Mouse (Mus musculus) limb, embryonic 11.5 days (tissue): ENCODE results near the gene Eva1a. TPM values are rescaled to one million over a fixed set of nuclear protein-coding genes. Genes with fewer than 3 reads are reported as not detected.

Source experiments
- ATAC-seq: fragments of 200-750 bp; cut with Nextera tagmentation; 2 replicates; pipeline ENCODE4 v1.8.0; 2017; ENCODE audit warnings: low read depth; ENCODE audit not compliant: insufficient number of reproducible peaks, low FRiP score, low TSS enrichment
- DNase-seq: peaks from one replicate; pipeline ENCODE4 v3.0.0-alpha.2; 2015; ENCODE audit warnings: low spot score
- H3K27ac ChIP-seq: fragments of 300-500 bp; sonication (generic); replicated peaks from 2 replicates; pipeline ENCODE4 v1.5.1; 2014; ENCODE audit warnings: low read depth, mild to moderate bottlenecking, low read length
- H3K27me3 ChIP-seq: fragments of 300-500 bp; sonication (generic); 2 replicates; pipeline ENCODE4 v1.6.1; 2014; ENCODE audit warnings: mild to moderate bottlenecking, low read length, mixed read lengths; ENCODE audit not compliant: control insufficient read depth, insufficient read depth
- H3K36me3 ChIP-seq: fragments of 300-500 bp; sonication (generic); 2 replicates; pipeline ENCODE4 v1.6.1; 2014; ENCODE audit warnings: mild to moderate bottlenecking, low read length, moderate library complexity, mixed read lengths; ENCODE audit not compliant: control insufficient read depth, insufficient read depth
- H3K4me1 ChIP-seq: fragments of 300-500 bp; sonication (generic); 2 replicates; pipeline ENCODE4 v1.6.1; 2014; ENCODE audit warnings: low read length, mixed read lengths; ENCODE audit not compliant: control insufficient read depth, insufficient read depth
- H3K4me2 ChIP-seq: fragments of 300-500 bp; sonication (generic); 2 replicates; pipeline ENCODE4 v1.6.1; 2014; ENCODE audit warnings: low read depth, mild to moderate bottlenecking, moderate library complexity; ENCODE audit not compliant: severe bottlenecking
- H3K4me3 ChIP-seq: fragments of 300-500 bp; sonication (generic); 2 replicates; pipeline ENCODE4 v1.5.1; 2014; ENCODE audit warnings: low read depth, low read length
- H3K9ac ChIP-seq: fragments of 300-500 bp; sonication (generic); 2 replicates; pipeline ENCODE4 v1.6.1; 2014; ENCODE audit warnings: mild to moderate bottlenecking, low read length
- H3K9me3 ChIP-seq: fragments of 300-500 bp; sonication (generic); 2 replicates; pipeline ENCODE4 v1.6.1; 2016; ENCODE audit warnings: low read length; ENCODE audit not compliant: control insufficient read depth
- WGBS: fragments of 180-500 bp; shearing (Covaris S2); extraction: QIAGEN DNeasy Blood & Tissue Kit; methylation state at CpG from one replicate; pipeline ENCODE4 v1.1.7; 2014; 5-methylcytosine and 5-hydroxymethylcytosine counted together
- polyA plus RNA-seq: library from polyadenylated mRNA; unstranded; fragments of >200 nt; fragmentation: Nextera tagmentation; extraction: Ambion mirVana; gene quantifications from 2 replicates; pipeline ENCODE4 v1.2.1, GENCODE M21; 2014

Eva1a gene
- polyA plus RNA-seq, 1 experiment from 2014 or later, result 19.7 TPM

DNA sequence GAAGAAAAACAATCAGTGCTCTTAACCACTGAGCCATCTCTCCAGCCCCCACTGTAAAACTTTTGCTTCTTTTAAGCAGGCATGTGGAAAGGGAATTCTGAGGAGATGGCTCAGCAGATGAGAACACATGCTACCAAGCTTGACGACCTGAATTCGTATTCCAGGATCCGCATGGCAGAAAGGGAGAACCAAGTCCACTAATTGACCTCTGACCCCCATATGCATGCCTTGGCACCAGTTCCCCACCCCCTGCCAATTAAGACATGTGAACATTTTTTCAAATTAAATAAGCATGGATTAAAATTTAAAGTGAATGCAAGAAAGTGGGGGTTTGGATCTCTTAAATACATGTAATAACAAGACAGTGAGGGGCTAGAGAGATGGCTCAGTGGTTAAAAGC lies 32.7 kb downstream of the Eva1a start:
- Histone ChIP-seq H3K27me3 (no peaks in the 10 kb centered on the region), H3K27ac (no peak overlapping the region), H3K36me3 (no peaks in the 10 kb centered on the region), H3K4me1 (no peaks in the 10 kb centered on the region), H3K9ac (no peak overlapping the region), H3K4me3 (no peak overlapping the region), H3K9me3 (no peaks in the 10 kb centered on the region), H3K4me2 (no peak overlapping the region)
- 88% methylated on average over 3 of the region's 3 CpGs for WGBS
- no peak for ATAC-seq
- no peak for DNase-seq

DNA sequence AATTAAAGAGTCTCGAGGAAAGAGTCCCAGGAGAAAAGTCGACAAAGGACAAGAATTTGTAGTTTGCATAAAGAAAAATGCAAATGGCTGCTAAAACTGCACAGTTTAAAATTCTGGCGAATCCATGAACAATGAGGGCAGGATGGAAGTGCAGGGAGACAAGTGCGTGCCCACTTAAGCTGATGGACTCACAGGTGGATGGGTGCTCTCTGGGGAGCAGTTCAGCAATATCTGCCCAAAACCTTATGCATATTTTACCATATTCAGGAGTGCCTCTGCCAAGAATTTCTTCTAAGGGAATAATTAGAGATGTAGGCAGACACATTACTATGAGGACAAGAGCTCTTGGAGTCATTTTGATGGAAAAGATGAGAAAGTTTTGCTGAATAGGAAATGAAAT lies 35.5 kb downstream of the Eva1a start:
- WGBS, result 91% methylated on average over 4 of the region's 4 CpGs
- H3K27ac ChIP-seq, result no peak overlapping the region
- H3K27me3 ChIP-seq, result no peaks in the 10 kb centered on the region
- no peak overlapping the region for H3K9ac ChIP-seq
- no peaks in the 10 kb centered on the region for H3K36me3 ChIP-seq
- no peak overlapping the region for H3K4me3 ChIP-seq
- no peaks in the 10 kb centered on the region for H3K4me1 ChIP-seq
- no peaks in the 10 kb centered on the region for H3K9me3 ChIP-seq
- ATAC-seq (no peak), DNase-seq (no peak)
- no peak overlapping the region for H3K4me2 ChIP-seq

DNA sequence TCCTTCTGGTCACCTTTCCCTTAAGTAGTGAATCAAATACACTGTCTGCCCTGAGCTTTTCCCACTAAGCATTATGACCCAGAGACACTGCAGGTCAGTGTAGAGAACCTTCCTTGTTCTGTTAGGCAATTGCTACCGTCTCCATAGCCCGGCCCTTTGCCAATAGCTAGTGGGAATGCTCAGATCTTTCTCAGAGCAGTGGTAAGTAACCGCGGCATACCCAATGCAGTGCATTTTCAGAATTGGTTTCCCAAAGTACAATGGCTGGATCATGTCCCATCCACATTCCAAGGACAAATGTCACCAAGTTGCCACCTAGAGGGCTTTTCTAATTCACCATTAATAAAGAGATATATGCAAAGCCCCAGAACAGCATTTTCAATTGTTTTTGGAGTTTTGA lies 38.0 kb downstream of the Eva1a start:
- Histone ChIP-seq H3K27me3 (no peaks in the 10 kb centered on the region), H3K4me2 (no peak overlapping the region)

DNA sequence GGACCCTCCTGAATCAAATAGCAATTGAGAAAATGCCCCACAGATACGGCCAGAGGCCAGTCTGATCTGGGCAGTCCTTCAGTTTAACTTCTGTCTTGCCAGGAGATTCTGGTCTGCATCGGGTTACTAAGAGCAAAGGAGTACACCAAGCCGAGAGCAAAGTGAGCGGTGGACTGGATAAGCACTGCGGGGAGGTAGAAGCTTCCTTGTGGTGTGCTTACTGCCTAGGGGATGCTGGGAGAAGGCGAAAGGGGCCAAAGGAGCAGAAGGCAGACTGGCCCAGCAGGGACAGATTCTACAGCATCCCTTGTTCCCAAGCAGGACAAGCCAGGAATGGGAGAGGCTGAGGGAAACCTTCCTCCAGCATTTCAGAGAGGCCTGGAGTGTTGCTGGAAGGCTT lies 42.8 kb downstream of the Eva1a start:
- no peak overlapping the region for H3K27ac ChIP-seq
- no peak overlapping the region for H3K4me3 ChIP-seq
- H3K9me3 ChIP-seq, result no peaks in the 10 kb centered on the region
- H3K36me3 ChIP-seq, result no peaks in the 10 kb centered on the region
- ATAC-seq (no peak), DNase-seq (no peak)
- 83% methylated on average over 6 of the region's 6 CpGs for WGBS
- no peaks in the 10 kb centered on the region for H3K27me3 ChIP-seq
- H3K4me1 ChIP-seq, result no peaks in the 10 kb centered on the region
- H3K4me2 ChIP-seq, result no peak overlapping the region
- H3K9ac ChIP-seq, result no peak overlapping the region

More for the DNA sequence above, 38.0 kb downstream of the Eva1a start:
- Histone ChIP-seq H3K36me3 (no peaks in the 10 kb centered on the region), H3K4me3 (no peak overlapping the region), H3K9me3 (no peaks in the 10 kb centered on the region), H3K27ac (no peak overlapping the region), H3K4me1 (no peaks in the 10 kb centered on the region), H3K9ac (no peak overlapping the region)
- DNase-seq (no peak), ATAC-seq (no peak)
- 94% methylated on average over 4 of the region's 4 CpGs for WGBS

DNA sequence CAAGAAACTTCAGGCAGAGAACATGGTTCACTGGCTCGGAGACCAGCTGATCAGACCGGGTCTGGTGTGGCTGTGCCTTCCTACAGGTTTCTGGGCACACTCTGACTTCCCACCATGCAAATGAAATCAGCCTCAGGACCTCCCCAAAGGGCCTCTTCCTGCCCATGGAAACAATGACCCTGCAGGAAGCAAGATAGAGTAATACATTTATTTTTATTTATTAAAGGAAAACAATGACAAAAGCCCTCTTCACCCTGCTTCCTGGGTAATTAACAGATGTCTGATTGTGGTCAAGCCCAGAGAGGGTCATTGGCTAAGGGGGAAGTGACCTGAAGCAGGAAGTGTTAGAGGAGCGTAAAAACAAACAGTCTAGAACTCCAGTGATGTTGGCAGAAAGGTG lies 43.4 kb downstream of the Eva1a start:
- WGBS, result 66% methylated on average over 3 of the region's 3 CpGs
- H3K9ac ChIP-seq, result no peak overlapping the region
- no peaks in the 10 kb centered on the region for H3K36me3 ChIP-seq
- H3K27me3 ChIP-seq, result no peaks in the 10 kb centered on the region
- no peaks in the 10 kb centered on the region for H3K9me3 ChIP-seq
- no peaks in the 10 kb centered on the region for H3K4me1 ChIP-seq
- no peak overlapping the region for H3K4me3 ChIP-seq
- DNase-seq, result no peak
- ATAC-seq, result no peak
- no peak overlapping the region for H3K4me2 ChIP-seq
- H3K27ac ChIP-seq, result no peak overlapping the region

DNA sequence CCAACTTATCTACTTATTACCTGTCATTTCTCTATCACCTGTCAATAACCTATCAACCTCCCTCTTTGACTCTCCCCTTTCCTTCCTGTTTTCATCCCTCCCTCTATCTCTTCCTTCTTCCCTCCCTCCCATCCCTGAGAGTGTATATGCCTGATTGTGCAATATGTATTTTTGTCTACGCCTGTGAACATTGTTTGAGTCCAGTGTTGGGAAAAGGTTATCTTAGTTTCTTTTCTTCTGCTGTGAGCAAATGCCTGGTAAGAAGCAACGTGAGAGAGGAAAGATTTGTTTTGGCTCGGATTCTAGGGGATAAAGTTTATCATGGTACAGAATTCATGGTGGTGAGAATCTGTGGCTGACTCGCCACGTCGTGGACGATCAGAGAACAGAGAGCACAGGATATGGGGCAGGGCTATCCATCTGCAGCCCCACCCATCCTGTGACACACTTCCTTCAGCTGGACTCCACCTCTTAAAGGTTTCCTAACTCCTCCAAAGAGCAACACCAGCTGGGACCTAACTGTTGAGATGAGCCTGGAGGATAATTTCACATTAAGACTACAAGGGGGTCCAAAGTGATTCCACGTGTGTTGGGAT lies 44.6 kb downstream of the Eva1a start:
- no peak for ATAC-seq
- no peaks in the 10 kb centered on the region for H3K27me3 ChIP-seq
- no peaks in the 10 kb centered on the region for H3K9me3 ChIP-seq
- no peak overlapping the region for H3K4me3 ChIP-seq
- no peaks in the 10 kb centered on the region for H3K36me3 ChIP-seq
- no peak overlapping the region for H3K4me2 ChIP-seq
- 88% methylated on average over 8 of the region's 8 CpGs for WGBS
- no peak overlapping the region for H3K27ac ChIP-seq
- no peak overlapping the region for H3K9ac ChIP-seq
- DNase-seq, result no peak
- no peaks in the 10 kb centered on the region for H3K4me1 ChIP-seq

DNA sequence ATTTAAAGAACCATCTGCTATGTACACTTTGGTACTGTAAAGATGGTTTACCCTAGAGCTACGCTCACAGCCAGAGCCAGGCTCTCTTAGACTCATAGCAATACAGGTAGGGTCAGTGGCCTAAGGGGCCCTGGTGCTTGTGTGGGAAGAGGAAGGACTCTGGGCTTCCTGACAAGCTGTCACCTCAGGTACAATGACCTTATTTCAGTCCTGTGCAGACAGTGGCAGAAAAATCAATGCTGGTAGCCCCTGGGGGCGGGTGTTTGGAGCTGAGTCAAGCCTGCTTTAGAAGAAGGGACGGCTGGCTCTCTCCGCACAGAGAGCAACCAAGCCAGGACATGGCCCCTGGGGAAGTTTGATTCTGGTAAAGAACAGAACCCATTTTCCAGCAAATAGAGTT lies 47.3 kb downstream of the Eva1a start:
- Histone ChIP-seq H3K4me3 (no peak overlapping the region), H3K4me1 (0 out of 2 replicates have a peak, but pooled peaks cover 6% of the 10 kb centered on the region), H3K36me3 (no peaks in the 10 kb centered on the region), H3K9me3 (no peaks in the 10 kb centered on the region), H3K4me2 (no peak overlapping the region), H3K27ac (no peak overlapping the region), H3K27me3 (peaks cover 3% of the 10 kb centered on the region; the same call in 1 of the 2 replicates), H3K9ac (no peak overlapping the region)
- ATAC-seq (no peak), DNase-seq (no peak)
- WGBS, result 84% methylated on average over 4 of the region's 4 CpGs

DNA sequence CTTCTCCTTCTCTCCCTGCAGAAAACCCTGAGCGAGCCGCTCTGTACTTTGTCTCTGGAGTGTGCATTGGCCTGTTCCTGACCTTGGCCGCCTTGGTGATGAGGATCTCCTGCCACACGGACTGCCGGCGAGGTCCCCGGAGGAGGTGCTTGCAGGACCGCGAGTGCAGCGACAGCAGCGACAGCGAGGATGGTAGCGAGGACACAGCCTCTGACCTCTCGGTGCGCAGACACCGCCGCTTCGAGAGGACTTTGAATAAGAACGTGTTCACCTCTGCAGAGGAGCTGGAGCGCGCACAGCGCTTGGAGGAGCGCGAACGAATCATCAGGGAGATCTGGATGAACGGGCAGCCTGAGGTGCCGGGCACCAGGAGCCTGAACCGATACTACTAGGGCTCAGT lies 50.9 kb downstream of the Eva1a start:
- DNase-seq (peak; percentile 42), ATAC-seq (no peak)
- no peaks in the 10 kb centered on the region for H3K36me3 ChIP-seq
- no peaks in the 10 kb centered on the region for H3K9me3 ChIP-seq
- H3K4me1 ChIP-seq, result 0 out of 2 replicates have a peak, but pooled peaks cover 6% of the 10 kb centered on the region
- peak overlapping the region; percentile 42 for H3K4me2 ChIP-seq
- WGBS, result 2% methylated on average over 28 of the region's 28 CpGs
- H3K9ac ChIP-seq, result peak overlapping the region; percentile 18; the same call in 1 of the 2 replicates
- H3K4me3 ChIP-seq, result peak overlapping the region; percentile 12; the same call in 1 of the 2 replicates
- H3K27me3 ChIP-seq, result peaks cover 3% of the 10 kb centered on the region; the same call in 1 of the 2 replicates
- no peak overlapping the region for H3K27ac ChIP-seq

DNA sequence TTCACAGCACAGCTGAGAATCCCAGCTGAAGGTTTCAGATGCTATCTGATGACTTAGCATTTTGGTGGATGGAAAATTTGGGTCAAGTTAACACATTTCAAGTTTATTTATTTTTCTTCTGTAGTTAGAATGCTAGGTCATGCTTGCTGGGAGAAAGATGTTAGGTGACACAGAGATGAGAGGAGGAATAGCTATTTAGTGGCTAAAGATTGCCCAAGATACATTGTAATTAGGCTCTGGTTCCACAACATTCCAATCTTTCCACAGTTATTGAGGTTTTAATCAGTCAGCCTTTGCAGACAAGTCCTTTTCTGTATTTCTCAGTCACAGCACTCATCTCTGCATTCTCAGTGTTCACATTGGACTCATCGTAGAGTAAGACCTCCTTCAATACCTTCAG lies 56.9 kb downstream of the Eva1a start:
- ATAC-seq, result no peak
- 83% methylated on average over 1 of the region's 1 CpGs for WGBS
- Histone ChIP-seq H3K36me3 (no peaks in the 10 kb centered on the region), H3K4me3 (no peak overlapping the region), H3K9ac (no peak overlapping the region), H3K4me2 (no peak overlapping the region), H3K27ac (no peak overlapping the region), H3K4me1 (no peaks in the 10 kb centered on the region), H3K27me3 (no peaks in the 10 kb centered on the region), H3K9me3 (no peaks in the 10 kb centered on the region)
- DNase-seq, result no peak
